Mouse (Mus musculus) ES-E14 (cell line): ENCODE results near the gene Mcat.

Source experiments
- CHD2 ChIP-seq: IDR thresholded peaks from 2 replicates; pipeline ENCODE4 v1.6.1; 2014; ENCODE audit warnings: mild to moderate bottlenecking, low read depth, low read length, inconsistent platforms
- HCFC1 ChIP-seq: IDR thresholded peaks from 2 replicates; pipeline ENCODE4 v1.6.1; 2012; ENCODE audit warnings: low read length, inconsistent platforms, borderline replicate concordance; ENCODE audit not compliant: insufficient read depth
- MAFK ChIP-seq: IDR thresholded peaks from 2 replicates; pipeline ENCODE4 v1.6.1; 2014; ENCODE audit warnings: mild to moderate bottlenecking, low read depth, low read length, inconsistent platforms; ENCODE audit not compliant: insufficient read depth
- ZC3H11A ChIP-seq: IDR thresholded peaks from 2 replicates; pipeline ENCODE4 v1.6.1; 2012; ENCODE audit warnings: low read depth, mild to moderate bottlenecking, inconsistent platforms, low read length, borderline replicate concordance
- ZNF384 ChIP-seq: IDR thresholded peaks from 2 replicates; pipeline ENCODE4 v1.6.1; 2012; ENCODE audit warnings: low read depth, low read length, inconsistent platforms

GRCm38 (mm10) chr15:83593189-83593585 is 29.6 kb upstream of the Mcat start:
- TF ChIP-seq MAFK, result no peak
- TF ChIP-seq HCFC1, result no peak
- TF ChIP-seq ZNF384, result no peak
- no peak for TF ChIP-seq ZC3H11A
- TF ChIP-seq CHD2, result no peak
